Mouse (Mus musculus): ENCODE data around the gene Dnaaf2.
"Not testable (repeated sequence)": the region's sequence is repeated elsewhere in the genome, so short reads cannot be mapped to it uniquely, and the experiment has no call there.

Dnaaf2 gene

DNA sequence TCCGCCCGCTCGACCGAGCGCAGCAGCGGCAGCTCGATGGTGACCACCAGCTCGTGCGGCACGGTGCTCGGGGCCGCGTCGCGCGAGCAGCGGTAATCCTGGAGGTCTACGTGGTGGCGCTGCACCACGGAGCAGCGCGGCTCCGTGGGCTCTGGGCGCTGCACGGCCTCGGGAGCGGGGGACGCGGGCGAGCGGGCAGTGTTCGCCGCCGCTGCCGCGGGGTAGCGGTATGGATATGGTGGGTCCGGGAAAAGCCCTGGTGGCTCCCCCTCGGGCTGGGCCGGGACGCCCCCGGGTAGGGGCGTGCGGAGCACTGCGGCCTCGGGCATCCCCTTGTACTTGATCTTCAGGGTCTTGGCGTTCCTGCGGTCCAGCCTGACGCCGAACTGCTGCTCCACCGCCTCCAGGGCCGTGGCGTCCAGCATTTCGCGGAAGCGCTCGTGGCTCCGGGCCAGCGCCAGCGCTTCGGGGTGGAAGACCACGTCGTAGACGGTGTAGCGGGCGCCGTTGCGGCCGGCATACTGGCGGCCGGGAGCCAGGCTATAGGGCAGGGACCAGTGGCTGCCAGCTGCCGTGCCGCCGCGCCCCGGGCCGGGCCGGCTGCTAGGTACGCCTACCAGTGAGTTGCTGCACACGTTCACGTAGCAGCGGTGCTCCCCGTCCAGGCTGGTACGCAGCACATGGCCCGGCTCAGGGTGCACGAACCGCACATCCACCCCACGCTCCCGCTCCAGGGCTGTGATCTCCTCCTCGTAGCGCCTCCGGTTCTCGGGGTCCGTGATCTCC, 658 bp downstream of the Dnaaf2 start:
- DNase-seq = peak; percentile 71 to 77

- DNase-seq = peak; percentile 77 to 80
These were observed 1.5 kb downstream of the Dnaaf2 start, which contains the start of gene Gm49383 for GRCm38 (mm10) chr12:69196444-69197377. TSS of gene Gm49383 (minus strand) at chr12:69197104.

DNA sequence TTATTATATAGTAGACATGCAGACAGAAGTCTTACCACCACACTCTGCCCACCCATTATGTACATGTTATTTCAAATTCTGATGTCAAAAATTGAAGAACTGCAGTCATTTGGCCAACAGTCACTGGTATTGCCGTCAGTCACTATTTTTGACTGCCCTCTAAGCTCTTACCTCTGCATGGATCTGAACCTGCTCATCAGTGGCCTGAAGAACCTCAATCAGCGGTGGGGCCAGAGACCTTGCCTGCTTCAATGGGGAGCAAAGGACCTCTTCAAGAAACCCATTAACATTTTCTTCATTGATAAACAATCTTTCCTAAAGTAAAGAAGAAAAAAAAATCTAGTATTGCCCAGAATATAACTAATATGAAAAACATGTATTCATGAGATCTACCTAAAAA, 5.6 kb downstream of the Dnaaf2 start:
- DNase-seq = no peak

DNA sequence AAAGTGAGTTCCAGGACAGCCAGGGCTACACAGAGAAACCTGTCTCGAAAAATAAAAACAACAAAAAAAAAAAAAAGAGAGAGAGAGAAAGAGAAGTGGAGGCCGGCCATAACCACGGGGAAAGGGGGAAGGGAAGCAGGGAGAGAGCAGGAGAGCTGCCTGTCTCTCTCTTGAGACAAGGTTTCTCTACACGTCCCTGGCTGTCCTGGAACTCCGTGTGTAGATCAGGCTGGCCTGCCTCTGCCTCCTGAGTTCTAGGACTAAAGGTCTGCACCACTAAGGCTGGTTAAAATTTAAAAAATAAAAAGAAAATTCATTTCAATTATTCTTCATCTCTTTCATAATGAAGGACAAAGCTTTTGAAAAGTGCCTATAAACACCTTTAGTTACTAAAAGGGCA, 6.8 kb downstream of the Dnaaf2 start:
- DNase-seq = no peak

GRCm38 (mm10) chr12:69190522-69190921, 7.7 kb downstream of the Dnaaf2 start:
- DNase-seq = peak in 1 of 2 experiments; percentile 24

DNA sequence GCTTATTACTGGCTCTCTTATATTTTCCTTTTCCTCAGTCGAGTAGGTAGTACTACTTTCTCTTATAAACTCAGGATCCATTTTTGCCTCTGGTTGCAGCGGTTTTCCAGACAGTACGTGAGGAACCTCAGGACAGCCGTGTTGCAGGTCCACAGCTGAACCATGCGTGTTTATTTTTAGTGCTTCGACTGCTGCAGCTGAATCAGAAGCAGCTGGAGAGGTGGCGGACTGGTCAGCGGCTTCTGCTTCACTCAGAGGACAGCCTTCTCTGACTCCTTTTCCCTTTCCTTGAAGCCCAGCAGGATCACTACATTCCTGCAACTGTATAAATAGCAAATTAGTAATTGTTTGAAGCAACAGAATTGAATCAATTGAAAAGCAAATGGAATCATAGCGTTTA, 8.2 kb downstream of the Dnaaf2 start:
- DNase-seq = no peak

- DNase-seq = no peak
These were observed 11.3 kb downstream of the Dnaaf2 start for GRCm38 (mm10) chr12:69186811-69187471.

DNA sequence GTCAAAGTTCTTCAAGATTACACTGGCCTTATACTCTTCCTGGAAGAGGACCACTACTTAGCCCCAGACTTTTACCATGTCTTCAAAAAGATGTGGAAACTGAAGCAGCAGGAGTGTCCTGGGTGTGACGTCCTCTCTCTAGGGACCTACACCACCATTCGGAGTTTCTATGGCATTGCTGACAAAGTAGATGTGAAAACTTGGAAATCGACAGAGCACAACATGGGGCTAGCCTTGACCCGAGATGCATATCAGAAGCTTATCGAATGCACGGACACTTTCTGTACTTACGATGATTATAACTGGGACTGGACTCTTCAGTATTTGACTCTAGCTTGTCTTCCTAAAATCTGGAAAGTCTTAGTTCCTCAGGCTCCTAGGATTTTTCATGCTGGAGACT, 12.9 kb downstream of the Dnaaf2 start:
- no peak for DNase-seq

GRCm38 (mm10) chr12:69184342-69185295, 13.6 kb downstream of the Dnaaf2 start:
- DNase-seq = peak; percentile 69 to 74

DNA sequence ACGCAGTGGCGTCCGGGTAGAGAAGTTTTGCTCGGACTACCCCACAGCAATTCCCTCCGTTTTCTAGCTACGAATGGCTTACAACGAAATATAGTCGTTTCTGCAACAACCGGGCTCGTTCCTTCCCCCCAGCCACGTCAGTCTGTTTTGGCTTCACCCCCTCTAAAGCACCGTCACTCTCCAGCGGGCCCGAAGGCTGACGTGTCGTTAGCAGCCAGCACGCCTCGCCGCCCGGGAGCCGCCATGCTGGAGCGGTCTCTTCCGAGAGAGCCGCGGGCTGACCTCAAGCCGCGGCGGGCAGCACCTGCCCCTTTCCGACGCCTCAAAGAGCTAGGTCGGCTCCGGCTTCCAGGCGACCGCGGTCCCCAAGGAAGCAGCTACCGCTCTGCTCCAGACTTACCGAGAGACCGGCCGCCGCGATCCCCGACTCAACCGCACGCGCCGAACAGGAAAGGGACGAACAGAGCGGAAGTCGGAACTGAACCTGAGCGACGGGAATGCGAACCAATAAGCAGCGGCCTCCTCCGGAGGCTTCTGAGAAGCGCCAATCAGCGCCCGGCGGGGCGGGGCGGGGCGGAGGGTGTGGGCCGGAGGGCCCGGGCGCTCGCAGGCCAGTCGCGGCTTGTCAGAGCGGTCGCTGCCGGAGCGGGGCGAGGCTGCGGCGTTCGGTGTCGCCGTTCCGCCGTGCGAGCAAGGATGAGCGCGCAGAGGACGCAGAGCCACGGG, 14.5 kb downstream of the Dnaaf2 start, which contains the start of the genes Rpl36al and Mgat2:
TSS of gene Rpl36al (minus strand) at position 501 of the 726 bp plus-strand sequence.
TSS of gene Mgat2 (plus strand) at position 575 of the 726 bp plus-strand sequence.
- peak; percentile 100 for DNase-seq

DNA sequence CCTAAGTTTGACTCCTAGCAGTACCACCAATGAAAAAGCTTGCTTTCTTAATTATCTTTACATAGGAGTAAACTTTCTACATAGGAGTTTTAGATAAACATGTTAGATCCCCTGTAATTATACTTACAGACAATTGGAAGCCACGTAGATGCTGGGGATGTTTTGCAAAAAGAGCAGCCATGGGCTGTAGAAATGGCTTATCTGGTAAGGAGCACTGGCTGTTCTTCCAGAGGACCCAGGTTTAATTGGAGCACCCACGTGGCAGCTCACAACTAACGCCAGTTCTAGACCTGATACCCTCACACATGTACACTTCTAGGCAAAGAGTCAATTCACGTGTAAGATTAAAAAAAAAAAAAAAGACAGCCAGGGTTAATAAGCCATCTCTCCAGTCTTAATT, 16.4 kb downstream of the Dnaaf2 start:
- DNase-seq = no peak

GRCm38 (mm10) chr12:69179371-69179770, 18.9 kb downstream of the Dnaaf2 start:
- DNase-seq = no peak

GRCm38 (mm10) chr12:69177526-69177925, 20.7 kb downstream of the Dnaaf2 start:
- DNase-seq = no peak

- no peak for DNase-seq
These were observed 22.3 kb downstream of the Dnaaf2 start for GRCm38 (mm10) chr12:69175975-69176374.

DNA sequence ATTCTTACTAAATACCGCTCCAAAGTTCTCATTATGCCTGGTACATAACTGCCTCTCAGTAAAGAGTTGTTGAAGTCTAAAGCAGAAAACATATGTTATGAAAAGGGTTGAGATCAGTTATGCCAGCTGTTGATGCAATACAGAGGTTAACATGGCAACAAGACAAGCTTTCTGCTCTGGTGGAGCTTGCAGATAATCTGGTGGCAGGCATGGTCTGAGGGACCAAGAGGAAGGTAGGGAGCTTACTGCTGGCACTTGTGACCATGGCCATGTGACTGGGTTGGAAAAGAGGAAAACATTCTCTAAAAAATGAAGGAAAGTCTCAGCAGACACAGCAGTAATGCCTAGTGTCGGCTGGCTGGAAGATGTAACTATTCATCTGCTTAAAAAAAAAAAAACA, 26.9 kb downstream of the Dnaaf2 start:
- no peak for DNase-seq

GRCm38 (mm10) chr12:69168461-69169106, 29.6 kb downstream of the Dnaaf2 start, which contains the start of gene Lrr1:
TSS of gene Lrr1 (plus strand) at chr12:69168814.
- peak; percentile 90 to 94 for DNase-seq

- DNase-seq = no peak
These were observed 30.4 kb downstream of the Dnaaf2 start for GRCm38 (mm10) chr12:69167656-69168460.

GRCm38 (mm10) chr12:69166861-69167581, 31.2 kb downstream of the Dnaaf2 start:
- not testable (repeated sequence) for DNase-seq

- DNase-seq = no peak
These were observed 33.3 kb downstream of the Dnaaf2 start for GRCm38 (mm10) chr12:69164904-69165303.

All from cerebellum, postnatal 14 days (tissue).